Comparison of ENCODE assay signal across 20 mouse cellular contexts in genomic region chr9:84070740-84071139, GRCm38 (mm10).
DNase-seq lines count a peak whose midpoint lies in the region; ATAC-seq lines count a peak whose summit lies in the region.
"Had no signal": no experiment of that assay in that cellular context is flagged by ENCODE, and none has a peak within 500 bp of the region (broad histone marks: within the 10 kb centered on the region; RNA-seq: fewer than 3 reads in every experiment).

No protein-coding gene starts in this region.

- 0 out of 2 replicates have a peak, but pooled peaks have one; percentile 23 for ATAC-seq in forebrain, embryonic 15.5 days (replicated peaks)
- no peak for ATAC-seq in forebrain, embryonic 11.5 days (replicated peaks; ENCODE audit: low FRiP score)
- ATAC-seq in limb, embryonic 12.5 days (ENCODE audit: insufficient number of reproducible peaks, insufficient read depth, low FRiP score, low TSS enrichment, low read depth) = no peak
- no peak; the same call in 1 of the 2 replicates for ATAC-seq in midbrain, embryonic 13.5 days
- peak; percentile 6; the same call in 1 of the 2 replicates for ATAC-seq in midbrain, embryonic 14.5 days (ENCODE audit: low FRiP score, low TSS enrichment)
- ATAC-seq: CD4-positive, CD25-positive, alpha-beta regulatory T cell, adult 4 months had no signal

- WGBS in forebrain, embryonic 15.5 days = 53% methylated on average over 5 of the region's 5 CpGs
- whole genome bisulfite sequencing in forebrain, embryonic 11.5 days = 78% methylated on average over 5 of the region's 5 CpGs
- 60% methylated on average over 5 of the region's 5 CpGs for WGBS in limb, embryonic 12.5 days
- 75% methylated on average over 5 of the region's 5 CpGs for WGBS in limb, embryonic 10.5 days
- 77% methylated on average over 5 of the region's 5 CpGs for WGBS in midbrain, embryonic 13.5 days
- 68% methylated on average over 5 of the region's 5 CpGs for WGBS in midbrain, embryonic 14.5 days
- 86% methylated on average over 5 of the region's 5 CpGs for WGBS in embryonic facial prominence, embryonic 10.5 days

- DNase-seq in forebrain, embryonic 11.5 days (ENCODE audit: low spot score) = no peak
- DNase-seq in limb, embryonic 10.5 days (ENCODE audit: low spot score) = no peak
- no peak for DNase-seq in midbrain, embryonic 14.5 days
- DNase-seq in thymus, postnatal 14 days = no peak
- no peak for DNase-seq in embryonic facial prominence, embryonic 10.5 days (ENCODE audit: low spot score)
- DNase-seq: adrenal gland, adult 8-10 months; adrenal gland, postnatal 25 days; cerebellum, adult 11-12 months; cerebellum, adult 8-10 months; cerebellum, postnatal 10 days; cerebellum, postnatal 36 days; gastrocnemius, postnatal 14 days; heart, adult 11 months had no signal

- no peaks in the 10 kb centered on the region for H3K27me3 ChIP-seq in forebrain, embryonic 15.5 days
- H3K27me3 ChIP-seq in forebrain, embryonic 11.5 days (ENCODE audit: control insufficient read depth, insufficient read depth, low read length) = no peaks in the 10 kb centered on the region
- H3K27me3 ChIP-seq in limb, embryonic 12.5 days = no peaks in the 10 kb centered on the region
- H3K27me3 ChIP-seq in limb, embryonic 10.5 days (ENCODE audit: low read depth, poor library complexity, severe bottlenecking) = no peaks in the 10 kb centered on the region
- H3K27me3 ChIP-seq in midbrain, embryonic 13.5 days = no peaks in the 10 kb centered on the region
- no peaks in the 10 kb centered on the region for H3K27me3 ChIP-seq in midbrain, embryonic 14.5 days (ENCODE audit: control insufficient read depth, insufficient read depth, low read length)
- no peaks in the 10 kb centered on the region for H3K27me3 ChIP-seq in embryonic facial prominence, embryonic 10.5 days (replicated peaks; ENCODE audit: low read depth, poor library complexity, severe bottlenecking)
- H3K27me3 ChIP-seq: hindbrain, embryonic 12.5 days; hindbrain, embryonic 15.5 days had no signal

- no peak overlapping the region for H3K9ac ChIP-seq in forebrain, embryonic 15.5 days (replicated peaks)
- no peak overlapping the region for H3K9ac ChIP-seq in forebrain, embryonic 11.5 days (ENCODE audit: low read length)
- H3K9ac ChIP-seq in limb, embryonic 12.5 days (replicated peaks) = no peak overlapping the region
- H3K9ac ChIP-seq in midbrain, embryonic 13.5 days (replicated peaks) = no peak overlapping the region
- H3K9ac ChIP-seq in midbrain, embryonic 14.5 days (replicated peaks; ENCODE audit: low read length) = no peak overlapping the region
- H3K9ac ChIP-seq: hindbrain, embryonic 12.5 days; hindbrain, embryonic 15.5 days had no signal

- peaks cover 10% of the 10 kb centered on the region for H3K4me1 ChIP-seq in forebrain, embryonic 15.5 days
- H3K4me1 ChIP-seq in forebrain, embryonic 11.5 days (replicated peaks; ENCODE audit: control insufficient read depth, insufficient read depth, low read length) = no peaks in the 10 kb centered on the region
- peaks cover 10% of the 10 kb centered on the region for H3K4me1 ChIP-seq in limb, embryonic 12.5 days (replicated peaks)
- H3K4me1 ChIP-seq in limb, embryonic 10.5 days = peaks cover 27% of the 10 kb centered on the region
- H3K4me1 ChIP-seq in midbrain, embryonic 13.5 days (replicated peaks) = peaks cover 11% of the 10 kb centered on the region; the same call in 1 of the 2 replicates
- peaks cover 3% of the 10 kb centered on the region; the same call in 1 of the 2 replicates for H3K4me1 ChIP-seq in midbrain, embryonic 14.5 days (ENCODE audit: control insufficient read depth, insufficient read depth, low read length)
- peaks cover 18% of the 10 kb centered on the region for H3K4me1 ChIP-seq in embryonic facial prominence, embryonic 10.5 days
- H3K4me1 ChIP-seq: hindbrain, embryonic 15.5 days had no signal

- no peak overlapping the region for H3K4me2 ChIP-seq in forebrain, embryonic 15.5 days (replicated peaks)
- H3K4me2 ChIP-seq in forebrain, embryonic 11.5 days (ENCODE audit: low read depth, low read length, severe bottlenecking) = no peak overlapping the region
- H3K4me2 ChIP-seq in limb, embryonic 12.5 days = no peak overlapping the region
- H3K4me2 ChIP-seq in midbrain, embryonic 13.5 days (replicated peaks) = no peak overlapping the region
- no peak overlapping the region for H3K4me2 ChIP-seq in midbrain, embryonic 14.5 days (ENCODE audit: low read length)
- H3K4me2 ChIP-seq: heart, embryonic 11.5 days; hindbrain, embryonic 12.5 days; hindbrain, embryonic 15.5 days had no signal

- no peaks in the 10 kb centered on the region for H3K9me3 ChIP-seq in forebrain, embryonic 15.5 days
- H3K9me3 ChIP-seq in forebrain, embryonic 11.5 days (ENCODE audit: control insufficient read depth, low read length) = no peaks in the 10 kb centered on the region
- H3K9me3 ChIP-seq in limb, embryonic 12.5 days = no peaks in the 10 kb centered on the region
- no peaks in the 10 kb centered on the region for H3K9me3 ChIP-seq in limb, embryonic 10.5 days (replicated peaks)
- H3K9me3 ChIP-seq in midbrain, embryonic 13.5 days = no peaks in the 10 kb centered on the region
- no peaks in the 10 kb centered on the region for H3K9me3 ChIP-seq in midbrain, embryonic 14.5 days (ENCODE audit: control insufficient read depth, low read length)
- H3K9me3 ChIP-seq in embryonic facial prominence, embryonic 10.5 days = no peaks in the 10 kb centered on the region
- H3K9me3 ChIP-seq: hindbrain, embryonic 12.5 days; hindbrain, embryonic 15.5 days had no signal

- H3K36me3 ChIP-seq in forebrain, embryonic 15.5 days = no peaks in the 10 kb centered on the region
- no peaks in the 10 kb centered on the region for H3K36me3 ChIP-seq in forebrain, embryonic 11.5 days (ENCODE audit: control insufficient read depth, insufficient read depth, low read length)
- H3K36me3 ChIP-seq in limb, embryonic 12.5 days = no peaks in the 10 kb centered on the region
- no peaks in the 10 kb centered on the region for H3K36me3 ChIP-seq in limb, embryonic 10.5 days
- no peaks in the 10 kb centered on the region for H3K36me3 ChIP-seq in midbrain, embryonic 13.5 days
- H3K36me3 ChIP-seq in midbrain, embryonic 14.5 days (ENCODE audit: control insufficient read depth, insufficient read depth, low read length) = no peaks in the 10 kb centered on the region
- H3K36me3 ChIP-seq in embryonic facial prominence, embryonic 10.5 days (replicated peaks) = no peaks in the 10 kb centered on the region
- H3K36me3 ChIP-seq: hindbrain, embryonic 12.5 days; hindbrain, embryonic 15.5 days had no signal

- H3K4me3 ChIP-seq in forebrain, embryonic 15.5 days = no peak overlapping the region
- no peak overlapping the region for H3K4me3 ChIP-seq in forebrain, embryonic 11.5 days (ENCODE audit: low read depth, low read length)
- no peak overlapping the region for H3K4me3 ChIP-seq in limb, embryonic 12.5 days (replicated peaks)
- no peak overlapping the region for H3K4me3 ChIP-seq in limb, embryonic 10.5 days
- H3K4me3 ChIP-seq in midbrain, embryonic 13.5 days (replicated peaks) = no peak overlapping the region
- H3K4me3 ChIP-seq in midbrain, embryonic 14.5 days (replicated peaks; ENCODE audit: low read depth, low read length) = no peak overlapping the region
- H3K4me3 ChIP-seq in embryonic facial prominence, embryonic 10.5 days = no peak overlapping the region
- H3K4me3 ChIP-seq: hindbrain, embryonic 12.5 days; hindbrain, embryonic 15.5 days had no signal

- peak overlapping the region; percentile 31; the same call in 1 of the 2 replicates for H3K27ac ChIP-seq in forebrain, embryonic 15.5 days (replicated peaks)
- no peak overlapping the region for H3K27ac ChIP-seq in forebrain, embryonic 11.5 days (ENCODE audit: low read depth, low read length)
- H3K27ac ChIP-seq in limb, embryonic 12.5 days = 0 out of 2 replicates have a peak overlapping the region, but pooled peaks have one; percentile 12
- no peak overlapping the region for H3K27ac ChIP-seq in limb, embryonic 10.5 days
- H3K27ac ChIP-seq in midbrain, embryonic 13.5 days = peak overlapping the region; percentile 8; the same call in 1 of the 2 replicates
- peak overlapping the region; percentile 41; the same call in 1 of the 2 replicates for H3K27ac ChIP-seq in midbrain, embryonic 14.5 days (replicated peaks; ENCODE audit: low read depth, low read length)
- H3K27ac ChIP-seq in embryonic facial prominence, embryonic 10.5 days (replicated peaks) = no peak overlapping the region
- H3K27ac ChIP-seq: hindbrain, embryonic 12.5 days; hindbrain, embryonic 15.5 days had no signal

Comparison
In these comparisons a context has a peak if more than half of its experiments do, and no peak if none do; other contexts are left out.
1. ATAC-seq: peak in forebrain, embryonic 15.5 days (single experiment) and midbrain, embryonic 14.5 days (single experiment); none in forebrain, embryonic 11.5 days (single experiment), limb, embryonic 12.5 days (single experiment) and midbrain, embryonic 13.5 days (single experiment).
2. H3K27ac ChIP-seq: peak in forebrain, embryonic 15.5 days (single experiment), limb, embryonic 12.5 days (single experiment), midbrain, embryonic 13.5 days (single experiment) and midbrain, embryonic 14.5 days (single experiment); none in forebrain, embryonic 11.5 days (single experiment), limb, embryonic 10.5 days (single experiment) and embryonic facial prominence, embryonic 10.5 days (single experiment).